Mouse (Mus musculus) ES-E14 (cell line): ENCODE data around the gene Siglece. TPM values are rescaled to one million over a fixed set of nuclear protein-coding genes. Genes with fewer than 3 reads are reported as not detected.

Experiments used
- DNase-seq: peaks from one replicate; pipeline ENCODE4 v3.0.0-alpha.2; 2013; ENCODE audit warnings: low read depth, low spot score
- H3K27ac ChIP-seq: 2 replicates; pipeline ENCODE4 v1.5.1; 2012; ENCODE audit warnings: low read depth, mild to moderate bottlenecking, low read length, moderate library complexity, mixed read lengths; ENCODE audit not compliant: poor library complexity, insufficient read depth, severe bottlenecking
- H3K36me3 ChIP-seq: 2 replicates; pipeline ENCODE4 v1.6.1; 2012; ENCODE audit warnings: mild to moderate bottlenecking, low read length, moderate library complexity, mixed read lengths; ENCODE audit not compliant: control insufficient read depth, poor library complexity, insufficient read depth, severe bottlenecking
- H3K4me1 ChIP-seq, 2 experiments: fragments of 150-350 bp in 1 of 2; sonication (generic) in 1 of 2; 2 replicates each; pipeline ENCODE4 v1.6.1; 2012; ENCODE audit warnings: low read length in 2 of 2, mild to moderate bottlenecking in 1 of 2, mixed read lengths in 1 of 2; ENCODE audit not compliant: control insufficient read depth in 2 of 2, insufficient read depth in 2 of 2, poor library complexity in 1 of 2
- H3K4me3 ChIP-seq, 2 experiments: fragments of 150-350 bp in 1 of 2; sonication (generic) in 1 of 2; 2 replicates each; pipeline ENCODE4 v1.5.1; 2012; ENCODE audit warnings: low read length in 2 of 2, low read depth in 1 of 2, mild to moderate bottlenecking in 1 of 2, mixed read lengths in 1 of 2; ENCODE audit not compliant: insufficient read depth in 1 of 2, poor library complexity in 1 of 2, severe bottlenecking in 1 of 2
- H3K9ac ChIP-seq: 2 replicates; pipeline ENCODE4 v1.6.1; 2012; ENCODE audit warnings: low read depth, mild to moderate bottlenecking, low read length, mixed read lengths; ENCODE audit not compliant: poor library complexity, insufficient read depth, severe bottlenecking
- H3K9me3 ChIP-seq: fragments of 150-350 bp; sonication (generic); 2 replicates; pipeline ENCODE4 v1.6.1; 2012; ENCODE audit warnings: low read depth, mild to moderate bottlenecking, low read length; ENCODE audit not compliant: control insufficient read depth, insufficient read depth
- CHD2 ChIP-seq: IDR thresholded peaks from 2 replicates; pipeline ENCODE4 v1.6.1; 2014; ENCODE audit warnings: mild to moderate bottlenecking, low read depth, low read length, inconsistent platforms
- HCFC1 ChIP-seq: IDR thresholded peaks from 2 replicates; pipeline ENCODE4 v1.6.1; 2012; ENCODE audit warnings: low read length, inconsistent platforms, borderline replicate concordance; ENCODE audit not compliant: insufficient read depth
- MAFK ChIP-seq: IDR thresholded peaks from 2 replicates; pipeline ENCODE4 v1.6.1; 2014; ENCODE audit warnings: mild to moderate bottlenecking, low read depth, low read length, inconsistent platforms; ENCODE audit not compliant: insufficient read depth
- ZC3H11A ChIP-seq: IDR thresholded peaks from 2 replicates; pipeline ENCODE4 v1.6.1; 2012; ENCODE audit warnings: low read depth, mild to moderate bottlenecking, inconsistent platforms, low read length, borderline replicate concordance
- ZNF384 ChIP-seq: IDR thresholded peaks from 2 replicates; pipeline ENCODE4 v1.6.1; 2012; ENCODE audit warnings: low read depth, low read length, inconsistent platforms
- in situ Hi-C, 2 experiments: fragments of 600-800 bp; cut with MboI; formaldehyde crosslinking; loops; one replicate each; pipeline ENCODE4 v1.15.1; 2025; ENCODE audit warnings: low sequenced_read_pairs in 2 of 2, inconsistent platforms in 1 of 2; ENCODE audit not compliant: unreplicated experiment in 2 of 2
- total RNA-seq: library from RNA; depleted of rRNA; stranded (reverse); fragments of 300-350 nt; gene quantifications from 2 replicates; pipeline ENCODE4 v1.2.3, GENCODE M21; 2012

Gene Siglece
- total RNA-seq, 1 experiment = not detected

- DNase-seq = no peak
- in situ Hi-C loops = no loop called here
These were observed 46.0 kb downstream of the Siglece start for GRCm38 (mm10) chr7:43613816-43614551.

GRCm38 (mm10) chr7:43608316-43608824 lies 51.6 kb downstream of the Siglece start:
- Histone ChIP-seq H3K9me3 (no peaks in the 10 kb centered on the region), H3K9ac (peak overlapping the region; percentile 44; the same call in 1 of the 2 replicates), H3K27ac (peak overlapping the region; percentile 68), H3K36me3 (peaks cover 14% of the 10 kb centered on the region; the same call in 1 of the 2 replicates), H3K4me1 (peaks cover 9 to 16% of the 10 kb centered on the region in 2 experiments; a peak in 3 of 4 replicates), H3K4me3 (peak overlapping the region; percentile 55 to 60)
- TF ChIP-seq ZC3H11A (no peak), HCFC1 (no peak), CHD2 (no peak), MAFK (no peak), ZNF384 (no peak; the same call in 1 of the 2 replicates)
- DNase-seq = peak; percentile 21
- in situ Hi-C loops = no loop called here

More at GRCm38 (mm10) chr7:43613816-43614551, 46.0 kb downstream of the Siglece start:
- H3K9me3 ChIP-seq = no peaks in the 10 kb centered on the region
- no peak overlapping the region for H3K9ac ChIP-seq
- peaks cover 0 to 3% of the 10 kb centered on the region in 2 experiments; a peak in 2 of 4 replicates for H3K4me1 ChIP-seq
- H3K27ac ChIP-seq = no peak overlapping the region
- no peak overlapping the region for H3K4me3 ChIP-seq
- TF ChIP-seq HCFC1 (no peak), CHD2 (no peak)
- peaks cover 44% of the 10 kb centered on the region for H3K36me3 ChIP-seq

- no peaks in the 10 kb centered on the region for H3K9me3 ChIP-seq
- H3K27ac ChIP-seq = peak overlapping the region; percentile 78
- in situ Hi-C loops = no loop called here
- peak overlapping the region; percentile 81 for H3K9ac ChIP-seq
- peak overlapping the region; percentile 71 to 86 for H3K4me3 ChIP-seq
- TF ChIP-seq CHD2 = peak; percentile 31; the same call in 1 of the 2 replicates
- TF ChIP-seq ZC3H11A = no peak
- TF ChIP-seq MAFK = 0 out of 2 replicates have a peak, but pooled peaks have one; percentile 39
- TF ChIP-seq HCFC1 = no peak
- no peak for TF ChIP-seq ZNF384
- H3K4me1 ChIP-seq = peaks cover 9 to 16% of the 10 kb centered on the region in 2 experiments
- peaks cover 12% of the 10 kb centered on the region; the same call in 1 of the 2 replicates for H3K36me3 ChIP-seq
- peak; percentile 70 for DNase-seq
These were observed 52.1 kb downstream of the Siglece start for GRCm38 (mm10) chr7:43607743-43608287.

- TF ChIP-seq MAFK = no peak
- TF ChIP-seq HCFC1 = no peak
- TF ChIP-seq ZC3H11A = no peak
- no peak for TF ChIP-seq ZNF384
- TF ChIP-seq CHD2 = no peak
- in situ Hi-C loops = no loop called here
- H3K4me3 ChIP-seq = peak within 1 kb of the TSS; percentile 71 to 86
- peak; percentile 54 for DNase-seq
- H3K4me1 ChIP-seq = peaks cover 9 to 16% of the 10 kb centered on the region in 2 experiments
- peaks cover 7% of the 10 kb centered on the region; the same call in 1 of the 2 replicates for H3K36me3 ChIP-seq
- H3K9ac ChIP-seq = peak within 1 kb of the TSS; percentile 81
- H3K27ac ChIP-seq = peak within 1 kb of the TSS; percentile 78
- no peaks in the 10 kb centered on the region for H3K9me3 ChIP-seq
These were observed 52.8 kb downstream of the Siglece start, which contains the start of gene Zfp819 for GRCm38 (mm10) chr7:43606896-43607742. Gene Zfp819, plus strand, starts transcription at chr7:43607169.
